Mouse (Mus musculus) stomach, postnatal 0 days (tissue): ENCODE data around the gene Gsto2.

Source experiments
- CTCF ChIP-seq: IDR thresholded peaks from 2 replicates; pipeline ENCODE4 v1.5.1; 2016; ENCODE audit warnings: antibody characterized with exemption, low read depth, mild to moderate bottlenecking, moderate library complexity
- EP300 ChIP-seq: optimal IDR thresholded peaks from 2 replicates; pipeline ENCODE3; 2016; ENCODE audit warnings: antibody characterized with exemption

DNA sequence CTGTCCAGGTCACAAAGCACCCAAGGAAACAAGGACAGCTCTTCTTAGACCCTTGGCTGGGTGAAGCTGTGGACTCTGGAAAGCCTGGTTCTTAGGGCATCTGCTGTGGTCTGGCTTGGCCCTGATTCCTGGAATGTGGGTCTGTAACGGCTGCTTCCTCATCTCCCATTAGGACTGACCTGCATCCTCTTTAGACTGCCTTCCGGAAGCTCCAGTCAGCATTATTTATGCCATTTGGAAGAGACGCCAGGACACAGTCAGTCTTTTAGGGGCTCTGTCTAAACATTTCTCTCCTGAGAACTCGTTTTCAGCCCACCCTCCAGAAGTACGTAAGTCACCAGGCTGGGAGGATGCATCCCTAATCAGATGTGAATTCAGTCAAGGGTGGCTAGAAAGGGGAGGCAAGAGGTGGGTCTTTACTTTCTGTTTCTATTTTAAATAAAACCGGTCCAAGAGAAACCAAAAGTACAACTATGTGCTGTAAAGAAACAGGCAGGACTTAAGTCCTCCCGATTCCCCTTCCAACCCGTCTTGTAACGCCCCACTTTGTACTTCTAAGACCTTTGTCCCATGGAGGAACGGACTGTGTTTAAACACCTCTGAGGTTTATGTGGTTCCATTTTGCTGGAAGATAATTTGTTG, 25.3 kb downstream of the Gsto2 start:
- TF ChIP-seq EP300 (no peak), CTCF (no peak)
